Mouse (Mus musculus) gastrocnemius, adult 8-10 months (tissue): ENCODE data around the gene Ptpro. TPM values are rescaled to one million over a fixed set of nuclear protein-coding genes. Genes with fewer than 3 reads are reported as not detected.
"Not testable (repeated sequence)": the region's sequence is repeated elsewhere in the genome, so short reads cannot be mapped to it uniquely, and the experiment has no call there.

Experiments used
- DNase-seq, 2 experiments: peaks; one replicate each; pipeline ENCODE4 v3.0.0; 2022; ENCODE audit warnings: low spot score in 2 of 2
- total RNA-seq, 4 experiments: library from RNA; stranded (reverse); gene quantifications; 2 replicates each; pipeline ENCODE4 v1.2.4; 2022

The Ptpro gene
- total RNA-seq, 4 experiments from 2014 or later, result 0.29 to 0.86 (median 0.47) TPM

DNA sequence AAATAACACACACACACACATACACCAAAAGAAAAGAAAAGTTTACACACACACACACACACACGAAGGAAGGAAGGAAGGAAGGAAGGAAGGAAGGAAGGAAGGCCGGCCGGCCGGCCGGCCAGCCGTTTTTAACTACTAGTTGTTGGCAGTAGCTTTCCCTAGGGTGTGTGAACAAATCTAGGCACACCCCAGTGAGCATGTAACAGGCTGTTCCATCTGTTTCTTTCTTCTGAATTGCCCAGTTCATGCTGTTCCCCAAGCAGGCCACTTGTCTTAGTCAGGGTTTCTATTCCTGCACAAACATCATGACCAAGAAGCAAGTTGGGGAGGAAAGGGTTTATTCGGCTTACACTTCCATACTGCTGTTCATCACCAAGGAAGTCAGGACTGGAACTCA, 194.0 kb downstream of the Ptpro start:
- DNase-seq, result not testable (repeated sequence)

DNA sequence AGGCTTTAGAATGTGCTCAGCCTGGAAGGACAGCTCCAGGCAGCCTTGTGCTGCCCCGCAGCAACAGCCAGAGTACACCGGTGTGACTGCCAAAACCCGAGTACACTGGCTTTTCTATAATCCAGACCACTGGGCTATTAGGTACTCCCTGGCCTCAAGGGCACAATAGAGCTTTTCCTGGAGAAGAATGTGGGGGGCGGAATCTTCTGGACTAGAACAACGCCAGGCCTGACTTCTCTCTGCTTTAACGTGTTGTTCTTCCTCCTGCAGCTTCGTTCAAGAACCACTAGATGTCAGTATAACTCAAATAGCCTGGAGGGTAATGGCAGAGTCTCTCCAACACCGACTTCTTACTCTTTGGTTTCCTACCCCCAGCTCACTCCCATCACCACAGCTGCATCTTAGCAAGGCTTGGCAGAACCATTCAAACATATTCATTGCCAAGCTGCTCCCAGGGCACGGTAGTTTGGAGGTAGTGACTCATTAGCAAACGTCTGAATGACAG, 203.5 kb downstream of the Ptpro start:
- DNase-seq, result peak; percentile 11 to 14

DNA sequence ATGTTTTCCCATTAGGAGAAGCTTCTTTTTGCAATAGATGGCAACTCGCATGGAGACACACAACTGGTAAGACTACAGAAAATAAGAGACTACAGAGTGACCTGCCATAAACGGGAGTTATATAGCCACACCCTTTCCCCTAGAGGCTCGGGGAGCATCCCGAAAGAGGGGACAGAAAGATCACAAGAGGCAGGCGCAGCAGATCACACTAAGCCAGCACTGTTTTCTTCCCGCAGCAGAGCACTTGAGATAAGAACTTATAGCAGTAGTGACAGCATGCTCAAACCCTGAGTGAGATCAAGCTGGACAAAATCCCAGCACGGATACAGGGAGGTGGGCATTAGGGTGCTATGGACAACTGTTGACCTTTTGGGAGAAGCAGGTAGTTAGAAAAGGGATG, 203.9 kb downstream of the Ptpro start:
- no peak for DNase-seq

DNA sequence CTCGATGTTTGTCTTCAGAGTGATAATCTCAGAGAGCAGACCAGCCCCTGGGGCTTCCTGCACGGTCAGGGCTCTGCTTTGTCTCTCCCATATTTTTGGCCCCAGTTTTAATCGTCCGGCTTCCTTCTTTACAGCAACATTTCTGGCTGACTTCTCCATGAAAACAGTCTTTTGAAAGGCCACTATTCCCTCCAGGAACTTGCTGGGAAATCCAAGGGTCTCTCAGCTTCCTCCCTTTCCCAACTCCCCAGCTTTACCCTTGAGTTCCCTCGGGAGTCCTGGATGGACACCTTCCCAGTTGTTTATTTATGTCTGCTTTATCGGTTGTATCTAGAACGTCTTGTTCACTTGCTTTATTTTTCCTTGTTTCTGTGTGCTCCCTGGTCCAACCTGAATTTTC, 205.1 kb downstream of the Ptpro start:
- no peak for DNase-seq

DNA sequence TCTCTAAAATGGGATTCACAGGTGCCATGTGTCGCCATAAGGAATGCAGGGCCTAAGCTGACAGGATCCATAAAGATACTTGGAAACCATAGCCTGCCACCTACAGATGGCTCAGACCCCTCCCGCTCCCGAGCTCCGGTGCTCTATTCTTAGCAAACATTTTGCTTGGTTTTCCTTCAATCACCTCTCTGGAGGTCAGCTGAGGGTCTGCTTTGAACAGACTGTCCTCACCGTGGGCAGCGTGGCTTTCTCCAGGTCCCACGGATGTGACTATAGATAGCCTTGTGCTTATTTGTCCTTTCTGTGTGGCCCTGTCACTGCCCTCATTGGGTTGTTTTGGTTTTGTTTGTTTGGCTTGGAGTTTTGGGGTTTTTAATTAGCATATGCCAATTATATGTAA, 206.0 kb downstream of the Ptpro start:
- no peak for DNase-seq

DNA sequence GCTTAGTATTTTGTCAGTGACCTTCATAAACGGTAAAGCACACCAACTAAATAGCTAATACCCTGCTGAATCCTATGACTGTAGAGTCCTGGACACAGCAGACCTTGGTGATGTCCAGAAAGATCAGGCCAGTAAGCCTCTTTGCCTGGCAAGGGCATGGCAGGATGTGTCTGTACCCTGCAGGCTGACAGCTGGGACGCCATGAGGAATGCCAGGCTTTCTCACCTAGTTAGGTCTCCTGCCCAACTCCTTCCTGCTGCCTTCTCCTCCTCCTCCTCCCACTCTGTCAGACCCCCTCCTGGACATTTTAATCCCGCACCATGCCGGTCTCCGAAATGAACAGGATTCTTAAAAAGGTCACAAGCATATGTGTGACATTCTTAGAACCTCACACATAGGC, 211.7 kb downstream of the Ptpro start:
- no peak for DNase-seq

DNA sequence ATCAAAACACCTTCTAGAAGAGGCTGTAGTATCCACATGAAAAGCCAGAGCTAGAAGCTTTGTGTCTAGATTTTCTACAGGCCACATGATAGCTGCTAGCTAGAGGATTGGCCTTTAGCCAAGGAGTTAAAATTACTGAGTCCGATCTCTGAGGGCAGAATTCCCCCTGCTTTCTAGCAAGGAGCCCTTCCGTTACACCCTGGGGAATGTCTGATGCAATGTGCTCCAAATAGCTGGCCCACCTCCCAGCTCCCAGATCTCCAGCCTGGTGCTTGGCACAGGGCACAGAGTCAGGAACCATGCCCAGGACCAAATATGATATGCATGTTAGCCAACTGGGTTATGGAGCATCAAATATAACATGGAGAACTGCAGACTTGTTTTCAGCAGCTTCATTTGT, 213.1 kb downstream of the Ptpro start:
- DNase-seq, result peak; percentile 62 to 78

DNA sequence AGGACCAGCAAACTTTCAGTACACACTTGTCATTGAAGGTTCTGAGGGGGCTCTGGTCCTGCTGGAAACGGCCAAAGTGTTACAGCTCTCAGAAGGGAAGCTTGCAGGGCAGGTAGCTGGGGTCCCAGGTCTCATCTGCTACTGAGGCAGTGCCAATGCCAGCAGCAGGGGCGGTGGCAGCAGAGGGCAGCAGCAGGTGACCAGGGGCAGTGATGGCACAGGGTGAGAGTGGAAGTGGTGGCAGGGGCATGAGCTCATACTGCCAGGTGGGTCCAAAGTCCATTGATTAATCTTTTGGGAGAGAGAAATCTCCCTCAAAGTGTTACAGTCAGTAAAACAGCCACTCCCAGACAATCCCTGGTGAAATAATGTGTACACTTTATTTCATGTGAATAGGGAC, 214.1 kb downstream of the Ptpro start:
- DNase-seq, result no peak

DNA sequence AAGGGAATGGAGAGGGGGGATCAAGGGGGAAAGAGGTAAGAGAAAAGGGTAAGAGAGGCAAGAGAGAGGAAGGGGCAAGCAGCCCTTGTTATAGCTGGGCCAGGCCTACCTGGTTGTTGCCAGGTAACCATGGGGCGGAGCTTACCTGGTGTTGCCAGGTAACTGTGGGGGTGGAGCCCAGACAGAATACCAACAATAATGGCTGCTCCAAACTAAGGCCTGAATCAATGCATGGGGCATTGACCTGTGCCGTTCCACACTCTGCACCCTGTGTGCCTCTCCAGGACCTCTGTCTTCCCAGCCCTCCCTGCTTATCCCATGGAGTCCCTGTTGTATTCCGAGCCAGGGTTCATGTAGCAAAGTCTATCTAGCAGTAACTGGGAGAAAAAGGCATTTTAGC, 215.6 kb downstream of the Ptpro start:
- DNase-seq, result no peak

DNA sequence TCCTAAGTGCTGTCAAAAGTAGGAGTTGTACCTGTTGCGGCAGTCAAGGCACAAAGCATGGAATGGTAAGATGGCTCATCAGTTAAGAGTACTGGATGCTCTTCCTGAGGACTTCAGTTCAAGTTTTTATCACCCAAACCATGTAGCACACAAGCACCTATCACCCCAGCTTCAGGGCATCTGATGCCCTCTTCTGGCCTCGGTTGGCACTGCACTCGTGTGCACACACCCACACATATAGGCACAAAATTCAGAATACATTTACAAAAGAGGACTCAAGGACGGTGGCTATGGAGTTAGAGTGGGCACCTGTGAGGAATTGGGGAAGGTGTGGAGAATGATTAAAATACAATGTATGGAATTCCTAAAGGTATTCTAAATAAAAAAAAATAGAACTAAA, 217.4 kb downstream of the Ptpro start:
- DNase-seq, result no peak

DNA sequence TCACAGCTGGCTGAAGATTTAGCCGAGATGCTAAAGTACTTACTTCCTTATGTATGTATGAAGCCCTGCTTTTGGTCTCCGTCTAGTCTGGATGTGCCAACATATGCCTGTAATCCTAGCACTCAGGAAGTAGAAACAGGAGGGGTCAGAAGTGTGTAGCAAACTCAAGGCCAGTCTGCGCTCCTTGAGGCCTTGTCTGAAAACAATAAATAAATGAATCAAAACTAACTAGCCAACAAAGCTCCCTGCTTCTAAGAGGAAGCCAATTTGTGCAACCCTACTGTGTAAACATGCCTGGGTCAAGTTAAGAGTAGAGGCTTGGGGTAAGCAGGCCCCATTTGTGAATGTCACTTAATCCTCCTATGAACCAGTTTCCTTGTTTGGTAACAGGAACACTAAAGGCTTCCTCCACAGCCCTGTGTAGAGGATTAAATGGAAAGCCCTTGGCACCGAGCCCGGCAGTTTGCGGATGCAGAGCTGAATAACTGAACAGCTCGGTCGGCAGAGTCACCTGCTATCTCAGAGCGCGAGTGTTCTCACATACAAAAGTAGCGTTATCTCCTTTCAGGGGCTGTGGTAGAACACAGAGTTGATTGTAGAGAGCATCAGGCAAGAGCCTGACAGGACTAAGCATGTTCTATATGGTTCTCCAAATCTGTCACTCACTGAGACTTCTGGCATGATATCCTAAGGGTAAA, 218.9 kb downstream of the Ptpro start:
- DNase-seq, result peak; percentile 44 to 53

DNA sequence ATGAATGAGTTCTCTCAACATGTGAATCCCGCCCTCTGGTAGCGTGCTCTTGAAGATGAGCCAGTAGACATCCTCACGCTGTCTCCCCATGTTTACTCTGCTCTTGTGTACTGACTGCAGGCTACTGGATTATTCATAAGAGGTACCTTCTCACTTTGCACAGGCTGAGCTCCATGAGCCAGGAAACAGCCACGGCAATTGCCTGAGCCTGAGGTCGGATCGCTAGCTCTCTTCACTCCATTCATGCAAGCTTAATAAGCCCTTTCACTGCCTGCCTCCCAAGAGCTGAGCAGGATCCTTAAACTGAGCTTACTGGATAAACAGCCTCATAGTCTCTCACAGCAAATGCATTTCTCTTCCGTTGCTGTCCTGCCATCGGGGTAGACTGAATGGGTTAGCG, 220.0 kb downstream of the Ptpro start:
- no peak for DNase-seq

DNA sequence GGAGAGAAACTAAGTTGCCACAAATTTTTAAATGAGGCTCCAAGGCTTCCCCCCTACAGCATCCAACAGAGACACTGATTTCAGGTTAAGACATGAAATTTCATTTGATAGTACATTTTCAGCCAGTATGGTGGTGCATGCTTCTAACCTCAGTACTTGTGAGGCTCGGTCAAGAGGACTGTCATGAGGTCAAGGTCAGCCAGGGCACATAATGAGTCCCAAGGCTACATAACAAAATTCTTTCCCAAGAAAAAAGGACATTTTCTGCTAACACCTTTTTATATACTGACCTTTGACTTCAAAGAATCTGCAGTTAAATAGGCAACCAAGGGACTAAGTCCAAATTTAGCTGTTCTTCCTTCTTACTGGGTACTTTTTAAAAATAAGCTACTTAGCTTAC, 221.3 kb downstream of the Ptpro start:
- no peak for DNase-seq

DNA sequence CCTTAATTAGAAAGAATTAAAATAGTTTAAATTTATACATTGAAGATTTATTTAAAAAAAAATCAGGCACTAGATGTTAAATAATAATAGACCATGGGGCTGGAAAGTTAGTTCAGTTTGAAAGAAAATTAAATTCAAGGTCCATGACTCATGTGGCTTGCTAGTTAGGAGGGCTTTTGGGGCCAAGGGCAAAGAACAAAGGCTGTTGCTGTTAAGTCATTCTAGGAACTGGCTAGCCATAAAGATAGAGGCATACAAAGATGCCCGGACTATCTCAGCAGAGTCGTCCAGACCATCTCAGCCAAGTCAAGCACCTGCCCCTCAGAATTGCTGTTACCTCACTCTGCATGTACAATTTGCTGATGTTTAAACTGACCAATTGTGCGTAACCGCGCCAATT, 223.6 kb downstream of the Ptpro start:
- DNase-seq, result not testable (repeated sequence)

DNA sequence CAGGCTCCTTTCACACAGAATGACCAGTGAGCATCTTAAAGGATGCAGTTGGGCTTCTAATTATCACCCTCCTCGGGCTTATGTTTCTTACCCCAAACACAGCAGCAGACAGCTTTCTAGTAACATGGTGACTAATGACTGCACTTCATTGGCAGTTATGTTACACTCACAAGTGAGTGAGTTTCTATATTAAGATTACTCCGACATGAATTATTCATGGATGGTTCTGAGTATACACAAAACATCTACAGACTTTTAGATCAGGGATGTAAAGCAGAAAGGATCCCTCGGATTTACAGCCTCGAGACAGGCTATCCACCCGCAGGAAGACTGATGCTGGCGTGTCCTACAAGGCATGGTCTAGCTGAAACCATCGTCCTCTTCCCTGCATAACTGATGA, 230.8 kb downstream of the Ptpro start:
- DNase-seq, result no peak

DNA sequence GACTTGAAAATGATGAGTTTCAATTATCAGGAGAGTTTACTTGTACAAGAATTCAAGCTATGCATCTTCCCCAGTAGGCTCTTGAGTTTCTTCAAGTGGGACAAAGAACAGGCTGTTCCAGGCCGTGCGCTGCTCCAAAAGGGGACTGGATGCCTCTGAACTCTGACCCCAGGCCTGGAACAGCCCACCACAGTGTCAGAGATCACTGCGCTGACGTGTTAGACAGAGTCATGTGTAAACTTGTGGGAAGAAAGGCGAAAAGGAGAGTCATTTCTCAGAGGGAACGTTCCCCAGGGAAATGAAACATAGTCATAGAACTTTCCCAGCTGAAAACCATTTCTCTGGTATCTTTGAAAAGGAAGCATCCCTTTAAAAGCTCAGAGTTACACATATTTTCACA, 235.3 kb downstream of the Ptpro start:
- peak; percentile 18 to 24 for DNase-seq

DNA sequence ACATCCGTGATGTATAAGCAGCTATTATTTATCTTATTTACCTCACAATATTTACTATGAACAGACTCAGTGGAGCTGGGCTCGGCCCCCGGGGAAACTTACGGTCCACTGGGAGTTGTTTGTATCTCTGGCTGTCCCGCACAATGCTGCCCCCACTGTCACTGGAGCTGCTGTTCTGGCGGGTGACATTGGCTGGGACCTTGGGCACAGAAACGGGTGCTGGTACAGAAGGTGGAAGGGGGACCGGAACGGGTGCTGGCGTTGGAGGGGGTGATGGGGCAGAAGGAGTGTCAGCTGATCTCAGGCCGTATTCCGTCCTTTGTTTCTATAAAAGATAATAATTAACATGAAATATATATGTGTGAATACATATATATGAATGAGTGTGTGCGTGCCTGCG, 238.0 kb downstream of the Ptpro start:
- DNase-seq, result no peak

DNA sequence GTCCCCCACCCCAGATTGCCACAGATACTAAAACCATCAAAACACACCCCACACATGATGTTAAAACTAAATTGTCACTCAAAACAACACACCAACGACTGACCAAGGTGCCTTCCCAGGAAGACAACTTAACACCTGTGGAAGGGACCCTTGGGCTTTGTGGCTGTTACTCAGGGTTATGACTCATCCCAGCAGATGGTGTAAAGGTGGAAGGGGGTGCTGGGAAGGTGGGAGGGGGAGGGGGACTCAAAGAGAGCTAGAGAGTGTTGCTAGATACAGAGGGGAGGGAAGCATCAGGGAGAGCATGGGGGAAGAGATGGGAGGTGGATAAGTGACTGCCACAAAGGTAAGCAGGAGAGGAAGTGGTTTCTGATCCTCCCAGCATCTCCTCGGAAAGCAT, 239.5 kb downstream of the Ptpro start:
- no peak for DNase-seq

DNA sequence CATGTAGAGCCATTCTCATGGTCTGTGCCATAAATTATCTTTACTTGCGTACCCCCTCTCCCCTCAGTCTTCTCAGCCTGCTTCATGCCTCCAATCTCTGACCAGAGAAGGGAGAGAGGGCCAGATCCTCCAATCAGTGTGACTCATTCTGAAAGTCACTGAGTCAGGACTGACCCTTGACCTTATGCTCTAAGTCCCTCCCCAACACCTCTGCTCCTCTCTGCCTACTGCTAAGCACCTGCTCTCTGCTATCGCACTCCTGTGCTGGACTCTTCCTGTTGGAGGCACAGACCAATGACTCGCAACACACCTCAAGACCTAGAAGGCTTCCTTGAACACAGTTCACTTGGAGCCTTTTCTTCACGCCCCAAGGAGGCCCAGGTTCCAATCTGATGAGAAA, 240.5 kb downstream of the Ptpro start:
- no peak for DNase-seq

DNA sequence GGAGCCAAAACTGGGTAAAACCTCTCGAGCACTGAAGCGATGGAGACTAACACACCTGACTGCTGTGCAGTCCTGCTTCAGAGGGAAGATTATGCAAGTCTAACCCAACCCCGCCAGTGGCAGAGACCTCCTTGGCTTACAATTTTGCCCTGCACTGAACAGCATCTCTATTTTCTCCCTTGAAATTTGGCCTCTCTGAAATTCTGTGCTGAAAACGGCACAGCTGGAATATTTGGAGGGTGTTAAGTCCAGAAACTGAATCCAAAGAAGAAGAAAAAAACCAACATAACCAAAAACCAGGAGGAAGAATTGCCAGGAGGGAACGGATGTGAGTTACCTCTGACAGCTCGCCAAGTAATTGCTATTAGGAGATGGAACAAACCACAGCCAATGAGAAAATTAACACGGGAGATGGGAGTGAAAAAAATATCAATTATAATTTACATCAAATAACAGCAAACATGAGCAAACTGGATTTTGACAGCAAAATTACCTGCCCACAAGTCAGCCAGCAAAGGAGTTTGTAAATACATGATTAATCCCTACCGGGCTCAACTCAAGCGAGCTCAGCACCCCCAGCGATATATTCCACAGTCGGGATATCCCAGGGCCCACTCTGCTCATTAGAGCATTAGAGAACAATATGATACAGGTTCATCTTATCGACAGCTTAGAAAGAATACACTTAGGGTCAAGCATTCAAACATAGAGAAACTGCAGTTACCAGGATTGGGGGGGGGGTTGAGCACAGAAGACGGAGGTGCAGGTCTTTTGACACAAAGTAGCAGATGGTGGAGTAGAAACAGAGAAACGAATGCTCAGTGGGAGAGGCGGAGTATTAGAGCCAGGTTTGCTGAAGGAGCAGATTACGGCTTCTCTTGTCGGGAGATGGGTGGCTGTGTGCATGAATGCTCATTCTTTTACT, 241.4 kb downstream of the Ptpro start:
- DNase-seq, result no peak

DNA sequence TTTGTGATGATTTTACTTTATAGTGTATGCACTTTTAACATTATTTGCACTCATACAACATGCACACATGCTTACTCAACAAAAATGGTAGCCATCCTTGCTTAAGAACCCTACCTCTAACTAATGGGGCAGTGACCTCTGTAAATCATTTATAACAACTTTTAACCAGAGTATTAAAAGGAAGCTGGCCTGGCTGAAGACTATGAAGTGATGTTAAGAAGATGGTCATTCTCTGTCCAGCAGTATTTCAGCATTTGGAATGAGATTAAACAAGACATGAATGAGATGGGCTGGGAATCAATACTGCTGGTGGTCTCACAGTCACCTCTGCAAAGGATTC, 242.0 kb downstream of the Ptpro start:
- no peak for DNase-seq

DNA sequence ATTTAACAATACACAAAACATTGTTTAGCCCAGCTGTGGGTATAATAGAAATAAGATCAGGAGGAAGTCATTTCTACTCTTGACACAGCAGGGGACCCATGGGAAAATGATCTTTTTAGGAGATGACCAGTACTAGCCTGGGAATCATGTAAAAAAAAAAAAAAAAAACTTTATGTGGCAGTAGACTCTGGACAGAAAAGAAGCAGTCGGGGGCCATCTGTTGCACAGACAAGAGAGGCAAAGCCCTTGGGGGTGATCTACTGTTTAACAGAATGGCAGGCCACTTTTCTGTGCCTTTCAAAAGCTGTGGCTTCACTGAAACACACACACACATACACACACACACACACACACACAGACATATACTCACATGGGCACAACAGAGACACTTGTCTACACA, 242.7 kb downstream of the Ptpro start:
- DNase-seq, result no peak

DNA sequence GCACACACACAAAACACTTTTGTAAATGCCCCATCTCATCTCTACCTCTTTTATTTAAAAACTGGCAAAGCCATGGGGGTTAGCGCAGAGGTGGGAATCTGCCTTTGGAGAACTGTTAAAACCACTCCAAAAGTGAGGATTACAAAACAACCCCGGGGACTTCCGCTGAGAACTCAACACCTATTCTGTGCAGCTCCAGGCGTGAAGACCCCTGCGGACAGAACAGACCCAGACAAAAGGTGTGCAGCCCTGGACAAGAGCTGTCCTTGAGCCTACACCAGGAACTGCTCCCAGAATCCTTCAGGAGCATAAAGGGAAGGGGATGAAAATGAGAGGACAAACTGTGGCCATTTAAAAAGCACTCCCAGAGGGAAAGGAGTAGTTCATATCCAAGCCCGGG, 243.1 kb downstream of the Ptpro start:
- DNase-seq, result no peak
